In genomic region chr19:55580152-55580551, GRCm38 (mm10) we compare ENCODE assay signal across 24 mouse cellular contexts.
A peak's percentile ranks its signal among the peaks of the same experiment; 100 is the strongest.
DNase-seq lines count a peak whose midpoint lies in the region; ATAC-seq lines count a peak whose summit lies in the region.
"Had no signal": no experiment of that assay in that cellular context is flagged by ENCODE, and none has a peak within 500 bp of the region (broad histone marks: within the 10 kb centered on the region; RNA-seq: fewer than 3 reads in every experiment).

No protein-coding gene starts in this region.

- peaks cover 56% of the 10 kb centered on the region for H3K4me1 ChIP-seq in kidney, embryonic 15.5 days
- H3K4me1 ChIP-seq in heart, embryonic 12.5 days (replicated peaks), result peaks cover 31% of the 10 kb centered on the region

- H3K27me3 ChIP-seq in kidney, embryonic 15.5 days, result 0 out of 2 replicates have a peak, but pooled peaks cover 3% of the 10 kb centered on the region
- H3K27me3 ChIP-seq in heart, embryonic 12.5 days (replicated peaks), result no peaks in the 10 kb centered on the region
- H3K27me3 ChIP-seq: heart, embryonic 15.5 days had no signal

- no peaks in the 10 kb centered on the region for H3K9me3 ChIP-seq in kidney, embryonic 15.5 days (replicated peaks)
- H3K9me3 ChIP-seq in heart, embryonic 12.5 days (replicated peaks), result no peaks in the 10 kb centered on the region
- H3K9me3 ChIP-seq: embryonic facial prominence, embryonic 13.5 days; forebrain, embryonic 12.5 days; G1E; heart, embryonic 10.5 days; heart, embryonic 15.5 days had no signal

- H3K36me3 ChIP-seq in kidney, embryonic 15.5 days, result no peaks in the 10 kb centered on the region
- H3K36me3 ChIP-seq in heart, embryonic 12.5 days, result no peaks in the 10 kb centered on the region
- H3K36me3 ChIP-seq: embryonic facial prominence, embryonic 13.5 days; forebrain, embryonic 12.5 days; heart, embryonic 10.5 days; heart, embryonic 15.5 days had no signal

- 0 out of 2 replicates have a peak, but pooled peaks have one; percentile 32 for ATAC-seq in cerebellum, adult (ENCODE audit: insufficient number of reproducible peaks, low FRiP score, low TSS enrichment)
- peak; percentile 57 for ATAC-seq in kidney, embryonic 15.5 days (replicated peaks; ENCODE audit: low FRiP score)
- ATAC-seq in heart, embryonic 12.5 days (ENCODE audit: insufficient number of reproducible peaks, low FRiP score), result no peak
- ATAC-seq: CD4-positive, CD25-positive, alpha-beta regulatory T cell, adult 4 months; forebrain, postnatal 0 days had no signal

- H3K27ac ChIP-seq in kidney, embryonic 15.5 days, result peak overlapping the region; percentile 80
- H3K27ac ChIP-seq in heart, embryonic 12.5 days (ENCODE audit: poor library complexity, severe bottlenecking), result no peak overlapping the region
- H3K27ac ChIP-seq: forebrain, embryonic 12.5 days; gastrocnemius, adult 2 months; heart, embryonic 10.5 days; heart, embryonic 15.5 days; hindbrain, embryonic 14.5 days had no signal

- DNase-seq in cerebellum, postnatal 10 days, result no peak
- peak; percentile 85 for DNase-seq in kidney, postnatal 14 days
- DNase-seq in layer of hippocampus, postnatal 25 days (ENCODE audit: extremely low spot score in 1 of 2, low spot score in 1 of 2), result no peak
- no peak for DNase-seq in heart, adult 8-10 months (ENCODE audit: low spot score)
- no peak for DNase-seq in left cerebral cortex, adult 9 months (ENCODE audit: low spot score in 2 of 2)
- DNase-seq: adrenal gland, postnatal 10 days; B cell, adult 2 months; cerebellum, adult 11-12 months; cerebellum, adult 9-10 months; forebrain, postnatal 0 days; gastrocnemius, adult 2 months; gastrocnemius, postnatal 25 days; heart, adult 11 months; heart, postnatal 14 days had no signal

- 66% methylated on average over 8 of the region's 8 CpGs for WGBS in kidney, embryonic 15.5 days
- 90% methylated on average over 8 of the region's 8 CpGs for WGBS in heart, embryonic 12.5 days

- peak overlapping the region; percentile 12; the same call in 1 of the 2 replicates for H3K4me2 ChIP-seq in kidney, embryonic 15.5 days
- H3K4me2 ChIP-seq in heart, embryonic 12.5 days, result no peak overlapping the region
- H3K4me2 ChIP-seq: embryonic facial prominence, embryonic 13.5 days; forebrain, embryonic 12.5 days; heart, embryonic 15.5 days; hindbrain, embryonic 14.5 days had no signal

- no peak overlapping the region for H3K4me3 ChIP-seq in kidney, embryonic 15.5 days (replicated peaks)
- H3K4me3 ChIP-seq in heart, embryonic 12.5 days, result no peak overlapping the region
- H3K4me3 ChIP-seq: embryonic facial prominence, embryonic 13.5 days; forebrain, embryonic 12.5 days; gastrocnemius, adult 2 months; heart, embryonic 10.5 days; heart, embryonic 15.5 days had no signal

- no peak overlapping the region for H3K9ac ChIP-seq in kidney, embryonic 15.5 days
- H3K9ac ChIP-seq in heart, embryonic 12.5 days, result no peak overlapping the region
- H3K9ac ChIP-seq: embryonic facial prominence, embryonic 13.5 days; forebrain, embryonic 12.5 days; forebrain, postnatal 0 days; heart, embryonic 15.5 days; hindbrain, embryonic 14.5 days had no signal
